Mouse (Mus musculus): ENCODE results near the gene Trf. TPM values are rescaled to one million over a fixed set of nuclear protein-coding genes. Genes with fewer than 3 reads are reported as not detected.

Gene Trf
- polyA plus RNA-seq, 1 experiment from 2014 or later = 18.7 TPM

GRCm38 (mm10) chr9:103207846-103208245 lies 22.4 kb downstream of the Trf start:
- 12% methylated on average over 16 of the region's 16 CpGs for WGBS
- ATAC-seq (ENCODE audit: low FRiP score) (peak; percentile 91), DNase-seq (ENCODE audit: low spot score, missing footprints) (peak; percentile 96)
- Histone ChIP-seq H3K27me3 (ENCODE audit: control insufficient read depth, insufficient read depth, low read length) (no peaks in the 10 kb centered on the region), H3K27ac (ENCODE audit: low read depth, low read length) (no peak overlapping the region), H3K4me3 (ENCODE audit: low read depth, low read length) (0 out of 2 replicates have a peak overlapping the region, but pooled peaks have one; percentile 5), H3K9ac (ENCODE audit: low read length) (no peak overlapping the region), H3K9me3 (ENCODE audit: control insufficient read depth, low read length) (no peaks in the 10 kb centered on the region), H3K4me1 (ENCODE audit: control insufficient read depth, insufficient read depth, low read length) (no peaks in the 10 kb centered on the region), H3K4me2 (peak overlapping the region; percentile 40), H3K36me3 (ENCODE audit: control insufficient read depth, insufficient read depth, low read length) (no peaks in the 10 kb centered on the region; the same call in 1 of the 2 replicates)

GRCm38 (mm10) chr9:103205786-103206185 lies 24.5 kb downstream of the Trf start:
- Histone ChIP-seq H3K27me3 (ENCODE audit: control insufficient read depth, insufficient read depth, low read length) (no peaks in the 10 kb centered on the region), H3K4me1 (ENCODE audit: control insufficient read depth, insufficient read depth, low read length) (no peaks in the 10 kb centered on the region), H3K9me3 (ENCODE audit: control insufficient read depth, low read length) (no peaks in the 10 kb centered on the region), H3K27ac (ENCODE audit: low read depth, low read length) (no peak overlapping the region), H3K4me3 (ENCODE audit: low read depth, low read length) (no peak overlapping the region), H3K36me3 (ENCODE audit: control insufficient read depth, insufficient read depth, low read length) (no peaks in the 10 kb centered on the region; the same call in 1 of the 2 replicates), H3K4me2 (no peak overlapping the region), H3K9ac (ENCODE audit: low read length) (no peak overlapping the region)
- no peak for ATAC-seq (ENCODE audit: low FRiP score)
- WGBS = 92% methylated on average over 5 of the region's 5 CpGs
- DNase-seq (ENCODE audit: low spot score, missing footprints) = no peak

GRCm38 (mm10) chr9:103201561-103202260 lies 28.5 kb downstream of the Trf start, which contains the start of gene Srprb:
TSS of gene Srprb (minus strand) at chr9:103202137.
- DNase-seq (ENCODE audit: low spot score, missing footprints) = peak; percentile 99
- ATAC-seq (ENCODE audit: low FRiP score) = peak; percentile 98
- H3K36me3 ChIP-seq (ENCODE audit: control insufficient read depth, insufficient read depth, low read length) = peaks cover 10% of the 10 kb centered on the region; the same call in 1 of the 2 replicates
- under 1% methylated on average over 44 of the region's 45 CpGs for WGBS
- H3K4me1 ChIP-seq (ENCODE audit: control insufficient read depth, insufficient read depth, low read length) = no peaks in the 10 kb centered on the region
- no peaks in the 10 kb centered on the region for H3K9me3 ChIP-seq (ENCODE audit: control insufficient read depth, low read length)
- H3K9ac ChIP-seq (ENCODE audit: low read length) = peak within 1 kb of the TSS; percentile 84
- H3K4me2 ChIP-seq = peak within 1 kb of the TSS; percentile 40
- H3K4me3 ChIP-seq (ENCODE audit: low read depth, low read length) = peak within 1 kb of the TSS; percentile 74
- no peaks in the 10 kb centered on the region for H3K27me3 ChIP-seq (ENCODE audit: control insufficient read depth, insufficient read depth, low read length)
- H3K27ac ChIP-seq (ENCODE audit: low read depth, low read length) = peak within 1 kb of the TSS; percentile 41; the same call in 1 of the 2 replicates

- WGBS = 86% methylated on average over 4 of the region's 4 CpGs
- Histone ChIP-seq H3K4me2 (no peak overlapping the region), H3K27me3 (ENCODE audit: control insufficient read depth, insufficient read depth, low read length) (no peaks in the 10 kb centered on the region), H3K4me3 (ENCODE audit: low read depth, low read length) (no peak overlapping the region), H3K4me1 (ENCODE audit: control insufficient read depth, insufficient read depth, low read length) (no peaks in the 10 kb centered on the region), H3K9ac (ENCODE audit: low read length) (no peak overlapping the region), H3K27ac (ENCODE audit: low read depth, low read length) (no peak overlapping the region), H3K9me3 (ENCODE audit: control insufficient read depth, low read length) (no peaks in the 10 kb centered on the region), H3K36me3 (ENCODE audit: control insufficient read depth, insufficient read depth, low read length) (peaks cover 8% of the 10 kb centered on the region)
- DNase-seq (ENCODE audit: low spot score, missing footprints) = no peak
- no peak for ATAC-seq (ENCODE audit: low FRiP score)
Observed at GRCm38 (mm10) chr9:103188416-103188815, 41.8 kb downstream of the Trf start.

GRCm38 (mm10) chr9:103186747-103187146 lies 43.5 kb downstream of the Trf start:
- H3K27ac ChIP-seq (ENCODE audit: low read depth, low read length) = no peak overlapping the region
- no peak overlapping the region for H3K9ac ChIP-seq (ENCODE audit: low read length)
- DNase-seq (ENCODE audit: low spot score, missing footprints) (no peak), ATAC-seq (ENCODE audit: low FRiP score) (no peak)
- no peaks in the 10 kb centered on the region for H3K9me3 ChIP-seq (ENCODE audit: control insufficient read depth, low read length)
- H3K4me1 ChIP-seq (ENCODE audit: control insufficient read depth, insufficient read depth, low read length) = no peaks in the 10 kb centered on the region
- no peaks in the 10 kb centered on the region for H3K27me3 ChIP-seq (ENCODE audit: control insufficient read depth, insufficient read depth, low read length)
- peaks cover 8% of the 10 kb centered on the region for H3K36me3 ChIP-seq (ENCODE audit: control insufficient read depth, insufficient read depth, low read length)
- H3K4me3 ChIP-seq (ENCODE audit: low read depth, low read length) = no peak overlapping the region
- H3K4me2 ChIP-seq = no peak overlapping the region
- 80% methylated on average over 9 of the region's 9 CpGs for WGBS

- no peak overlapping the region for H3K9ac ChIP-seq (ENCODE audit: low read length)
- ATAC-seq (ENCODE audit: low FRiP score) (no peak), DNase-seq (ENCODE audit: low spot score, missing footprints) (no peak)
- 94% methylated on average over 8 of the region's 8 CpGs for WGBS
- H3K4me2 ChIP-seq = no peak overlapping the region
- H3K27me3 ChIP-seq (ENCODE audit: control insufficient read depth, insufficient read depth, low read length) = no peaks in the 10 kb centered on the region
- H3K9me3 ChIP-seq (ENCODE audit: control insufficient read depth, low read length) = no peaks in the 10 kb centered on the region
- H3K36me3 ChIP-seq (ENCODE audit: control insufficient read depth, insufficient read depth, low read length) = peaks cover 8% of the 10 kb centered on the region
- no peak overlapping the region for H3K4me3 ChIP-seq (ENCODE audit: low read depth, low read length)
- H3K27ac ChIP-seq (ENCODE audit: low read depth, low read length) = no peak overlapping the region
- 0 out of 2 replicates have a peak, but pooled peaks cover 2% of the 10 kb centered on the region for H3K4me1 ChIP-seq (ENCODE audit: control insufficient read depth, insufficient read depth, low read length)
Observed at GRCm38 (mm10) chr9:103185946-103186345, 44.3 kb downstream of the Trf start.

GRCm38 (mm10) chr9:103184855-103185254 lies 45.4 kb downstream of the Trf start:
- ATAC-seq (ENCODE audit: low FRiP score) (no peak), DNase-seq (ENCODE audit: low spot score, missing footprints) (no peak)
- H3K27ac ChIP-seq (ENCODE audit: low read depth, low read length) = no peak overlapping the region
- H3K4me1 ChIP-seq (ENCODE audit: control insufficient read depth, insufficient read depth, low read length) = peaks cover 9% of the 10 kb centered on the region
- H3K9me3 ChIP-seq (ENCODE audit: control insufficient read depth, low read length) = no peaks in the 10 kb centered on the region
- WGBS = 78% methylated on average over 4 of the region's 4 CpGs
- no peak overlapping the region for H3K4me3 ChIP-seq (ENCODE audit: low read depth, low read length)
- peaks cover 8% of the 10 kb centered on the region for H3K36me3 ChIP-seq (ENCODE audit: control insufficient read depth, insufficient read depth, low read length)
- no peak overlapping the region for H3K4me2 ChIP-seq
- no peaks in the 10 kb centered on the region for H3K27me3 ChIP-seq (ENCODE audit: control insufficient read depth, insufficient read depth, low read length)
- H3K9ac ChIP-seq (ENCODE audit: low read length) = no peak overlapping the region

GRCm38 (mm10) chr9:103181886-103182285 lies 48.4 kb downstream of the Trf start:
- ATAC-seq (ENCODE audit: low FRiP score) (no peak), DNase-seq (ENCODE audit: low spot score, missing footprints) (no peak)
- 90% methylated on average over 8 of the region's 8 CpGs for WGBS

GRCm38 (mm10) chr9:103180807-103181565 lies 49.3 kb downstream of the Trf start:
- ATAC-seq (ENCODE audit: low FRiP score) (peak; percentile 91), DNase-seq (ENCODE audit: low spot score, missing footprints) (peak; percentile 95)
- no peaks in the 10 kb centered on the region for H3K9me3 ChIP-seq (ENCODE audit: control insufficient read depth, low read length)
- no peak overlapping the region for H3K27ac ChIP-seq (ENCODE audit: low read depth, low read length)
- H3K4me3 ChIP-seq (ENCODE audit: low read depth, low read length) = peak overlapping the region; percentile 30
- no peaks in the 10 kb centered on the region for H3K36me3 ChIP-seq (ENCODE audit: control insufficient read depth, insufficient read depth, low read length)
- peak overlapping the region; percentile 53 for H3K9ac ChIP-seq (ENCODE audit: low read length)
- peaks cover 9% of the 10 kb centered on the region for H3K4me1 ChIP-seq (ENCODE audit: control insufficient read depth, insufficient read depth, low read length)
- 2% methylated on average over 20 of the region's 20 CpGs for WGBS
- no peaks in the 10 kb centered on the region for H3K27me3 ChIP-seq (ENCODE audit: control insufficient read depth, insufficient read depth, low read length)
- H3K4me2 ChIP-seq = peak overlapping the region; percentile 56

More at GRCm38 (mm10) chr9:103181886-103182285, 48.4 kb downstream of the Trf start:
- Histone ChIP-seq H3K36me3 (ENCODE audit: control insufficient read depth, insufficient read depth, low read length) (no peaks in the 10 kb centered on the region), H3K27me3 (ENCODE audit: control insufficient read depth, insufficient read depth, low read length) (no peaks in the 10 kb centered on the region), H3K4me2 (no peak overlapping the region), H3K4me3 (ENCODE audit: low read depth, low read length) (no peak overlapping the region), H3K4me1 (ENCODE audit: control insufficient read depth, insufficient read depth, low read length) (peaks cover 9% of the 10 kb centered on the region), H3K27ac (ENCODE audit: low read depth, low read length) (no peak overlapping the region), H3K9ac (ENCODE audit: low read length) (no peak overlapping the region), H3K9me3 (ENCODE audit: control insufficient read depth, low read length) (no peaks in the 10 kb centered on the region)
